Mouse (Mus musculus): ENCODE measurements at regions not wholly inside any gene's neighbourhood (a gene's known extent, or its start where the extent isn't known, plus 50 kb on each side); places are given as distances from the start of the nearest gene placed in this dataset.

- TF ChIP-seq CTCF (IDR thresholded peaks at IDR 0.05; ENCODE audit: borderline replicate concordance, insufficient read depth, low read depth, low read length) (no peak), POLR2A (IDR thresholded peaks at IDR 0.05; ENCODE audit: borderline replicate concordance, insufficient read depth, low read length) (no peak)
Measured at GRCm38 (mm10) chr1:194226550-194227160, 391.4 kb upstream of the Plxna2 start.
